Mouse (Mus musculus): ENCODE measurements around the gene Xpc. TPM values are rescaled to one million over a fixed set of nuclear protein-coding genes. Genes with fewer than 3 reads are reported as not detected.
A peak's percentile ranks its signal among the peaks of the same experiment; 100 is the strongest.
"Not testable (repeated sequence)": the region's sequence is repeated elsewhere in the genome, so short reads cannot be mapped to it uniquely, and the experiment has no call there.

Gene Xpc
- polyA plus RNA-seq, 1 experiment from 2014 or later: 23.2 TPM

- not testable (repeated sequence) for H3K4me3 ChIP-seq (ENCODE audit: low read depth, low read length); H3K4me2 ChIP-seq
Measured at GRCm38 (mm10) chr6:91471427-91471826, 44.3 kb downstream of the Xpc start.

GRCm38 (mm10) chr6:91470712-91471111 is 45.0 kb downstream of the Xpc start:
- no peak for ATAC-seq (ENCODE audit: low FRiP score)
- Histone ChIP-seq H3K9me3 (ENCODE audit: control insufficient read depth, low read length) (no peaks in the 10 kb centered on the region), H3K27me3 (ENCODE audit: control insufficient read depth, insufficient read depth, low read length) (no peaks in the 10 kb centered on the region), H3K36me3 (ENCODE audit: control insufficient read depth, insufficient read depth, low read length) (peaks cover 7% of the 10 kb centered on the region; the same call in 1 of the 2 replicates), H3K4me3 (ENCODE audit: low read depth, low read length) (no peak overlapping the region), H3K27ac (ENCODE audit: low read depth, low read length) (no peak overlapping the region), H3K4me1 (ENCODE audit: control insufficient read depth, insufficient read depth, low read length) (peaks cover 16% of the 10 kb centered on the region), H3K9ac (ENCODE audit: low read length) (no peak overlapping the region), H3K4me2 (no peak overlapping the region)
- 88% methylated on average over 2 of the region's 2 CpGs for WGBS
- no peak for DNase-seq (ENCODE audit: low spot score, missing footprints)

More at GRCm38 (mm10) chr6:91471427-91471826, 44.3 kb downstream of the Xpc start:
- not testable (repeated sequence) for H3K9me3 ChIP-seq (ENCODE audit: control insufficient read depth, low read length); H3K27ac ChIP-seq (ENCODE audit: low read depth, low read length); DNase-seq (ENCODE audit: low spot score, missing footprints); H3K27me3 ChIP-seq (ENCODE audit: control insufficient read depth, insufficient read depth, low read length); ATAC-seq (ENCODE audit: low FRiP score); H3K36me3 ChIP-seq (ENCODE audit: control insufficient read depth, insufficient read depth, low read length)
- peak overlapping the region; percentile 16; the same call in 1 of the 2 replicates for H3K9ac ChIP-seq (ENCODE audit: low read length)
- 84% methylated on average over 3 of the region's 3 CpGs for WGBS
- peaks cover 16% of the 10 kb centered on the region for H3K4me1 ChIP-seq (ENCODE audit: control insufficient read depth, insufficient read depth, low read length)

- no peak overlapping the region for H3K27ac ChIP-seq (ENCODE audit: low read depth, low read length)
- WGBS: 84% methylated on average over 1 of the region's 1 CpGs
- ATAC-seq (ENCODE audit: low FRiP score) (no peak), DNase-seq (ENCODE audit: low spot score, missing footprints) (no peak)
- no peak overlapping the region for H3K4me2 ChIP-seq
- H3K27me3 ChIP-seq (ENCODE audit: control insufficient read depth, insufficient read depth, low read length): no peaks in the 10 kb centered on the region
- no peak overlapping the region for H3K9ac ChIP-seq (ENCODE audit: low read length)
- no peaks in the 10 kb centered on the region for H3K9me3 ChIP-seq (ENCODE audit: control insufficient read depth, low read length)
- peaks cover 2% of the 10 kb centered on the region for H3K4me1 ChIP-seq (ENCODE audit: control insufficient read depth, insufficient read depth, low read length)
- no peak overlapping the region for H3K4me3 ChIP-seq (ENCODE audit: low read depth, low read length)
- peaks cover 13% of the 10 kb centered on the region; the same call in 1 of the 2 replicates for H3K36me3 ChIP-seq (ENCODE audit: control insufficient read depth, insufficient read depth, low read length)
Measured at GRCm38 (mm10) chr6:91467106-91467505, 48.6 kb downstream of the Xpc start.

GRCm38 (mm10) chr6:91465756-91466155 is 49.9 kb downstream of the Xpc start:
- Histone ChIP-seq H3K27me3 (ENCODE audit: control insufficient read depth, insufficient read depth, low read length) (no peaks in the 10 kb centered on the region), H3K27ac (ENCODE audit: low read depth, low read length) (no peak overlapping the region), H3K36me3 (ENCODE audit: control insufficient read depth, insufficient read depth, low read length) (peaks cover 13% of the 10 kb centered on the region; the same call in 1 of the 2 replicates), H3K4me3 (ENCODE audit: low read depth, low read length) (no peak overlapping the region), H3K9me3 (ENCODE audit: control insufficient read depth, low read length) (no peaks in the 10 kb centered on the region), H3K9ac (ENCODE audit: low read length) (no peak overlapping the region), H3K4me1 (ENCODE audit: control insufficient read depth, insufficient read depth, low read length) (no peaks in the 10 kb centered on the region), H3K4me2 (no peak overlapping the region)
- ATAC-seq (ENCODE audit: low FRiP score) (no peak), DNase-seq (ENCODE audit: low spot score, missing footprints) (no peak)
- WGBS: 90% methylated on average over 2 of the region's 2 CpGs

GRCm38 (mm10) chr6:91459471-91459870 is 56.2 kb downstream of the Xpc start:
- no peak for DNase-seq (ENCODE audit: low spot score, missing footprints)
- WGBS: 94% methylated on average over 1 of the region's 1 CpGs
- H3K27ac ChIP-seq (ENCODE audit: low read depth, low read length): no peak overlapping the region
- no peak overlapping the region for H3K4me3 ChIP-seq (ENCODE audit: low read depth, low read length)
- no peaks in the 10 kb centered on the region for H3K36me3 ChIP-seq (ENCODE audit: control insufficient read depth, insufficient read depth, low read length)
- no peaks in the 10 kb centered on the region for H3K27me3 ChIP-seq (ENCODE audit: control insufficient read depth, insufficient read depth, low read length)
- H3K9me3 ChIP-seq (ENCODE audit: control insufficient read depth, low read length): no peaks in the 10 kb centered on the region
- H3K9ac ChIP-seq (ENCODE audit: low read length): no peak overlapping the region
- ATAC-seq (ENCODE audit: low FRiP score): no peak
- no peaks in the 10 kb centered on the region for H3K4me1 ChIP-seq (ENCODE audit: control insufficient read depth, insufficient read depth, low read length)
- no peak overlapping the region for H3K4me2 ChIP-seq

- Histone ChIP-seq H3K27me3 (ENCODE audit: control insufficient read depth, insufficient read depth, low read length) (no peaks in the 10 kb centered on the region), H3K36me3 (ENCODE audit: control insufficient read depth, insufficient read depth, low read length) (no peaks in the 10 kb centered on the region)
- ATAC-seq (ENCODE audit: low FRiP score): no peak
Measured at GRCm38 (mm10) chr6:91454546-91454945, 61.1 kb downstream of the Xpc start.

GRCm38 (mm10) chr6:91452056-91452455 is 63.6 kb downstream of the Xpc start:
- H3K4me1 ChIP-seq (ENCODE audit: control insufficient read depth, insufficient read depth, low read length): no peaks in the 10 kb centered on the region
- H3K27ac ChIP-seq (ENCODE audit: low read depth, low read length): no peak overlapping the region
- WGBS: 48% methylated on average over 1 of the region's 1 CpGs
- no peaks in the 10 kb centered on the region for H3K36me3 ChIP-seq (ENCODE audit: control insufficient read depth, insufficient read depth, low read length)
- no peaks in the 10 kb centered on the region for H3K27me3 ChIP-seq (ENCODE audit: control insufficient read depth, insufficient read depth, low read length)
- H3K9me3 ChIP-seq (ENCODE audit: control insufficient read depth, low read length): no peaks in the 10 kb centered on the region
- H3K4me2 ChIP-seq: no peak overlapping the region
- H3K9ac ChIP-seq (ENCODE audit: low read length): no peak overlapping the region
- ATAC-seq (ENCODE audit: low FRiP score): no peak
- no peak overlapping the region for H3K4me3 ChIP-seq (ENCODE audit: low read depth, low read length)
- no peak for DNase-seq (ENCODE audit: low spot score, missing footprints)

More at GRCm38 (mm10) chr6:91454546-91454945, 61.1 kb downstream of the Xpc start:
- H3K9ac ChIP-seq (ENCODE audit: low read length): no peak overlapping the region
- H3K27ac ChIP-seq (ENCODE audit: low read depth, low read length): no peak overlapping the region
- no peak overlapping the region for H3K4me3 ChIP-seq (ENCODE audit: low read depth, low read length)
- H3K9me3 ChIP-seq (ENCODE audit: control insufficient read depth, low read length): no peaks in the 10 kb centered on the region
- H3K4me2 ChIP-seq: no peak overlapping the region
- 74% methylated on average over 5 of the region's 5 CpGs for WGBS
- no peak for DNase-seq (ENCODE audit: low spot score, missing footprints)
- no peaks in the 10 kb centered on the region for H3K4me1 ChIP-seq (ENCODE audit: control insufficient read depth, insufficient read depth, low read length)

GRCm38 (mm10) chr6:91449472-91450225 is 66.0 kb downstream of the Xpc start:
- no peak for ATAC-seq (ENCODE audit: low FRiP score)
- no peak for DNase-seq (ENCODE audit: low spot score, missing footprints)
- Histone ChIP-seq H3K9ac (ENCODE audit: low read length) (no peak overlapping the region), H3K27ac (ENCODE audit: low read depth, low read length) (no peak overlapping the region), H3K27me3 (ENCODE audit: control insufficient read depth, insufficient read depth, low read length) (no peaks in the 10 kb centered on the region), H3K4me2 (no peak overlapping the region), H3K4me1 (ENCODE audit: control insufficient read depth, insufficient read depth, low read length) (no peaks in the 10 kb centered on the region), H3K4me3 (ENCODE audit: low read depth, low read length) (no peak overlapping the region), H3K36me3 (ENCODE audit: control insufficient read depth, insufficient read depth, low read length) (no peaks in the 10 kb centered on the region), H3K9me3 (ENCODE audit: control insufficient read depth, low read length) (no peaks in the 10 kb centered on the region)
- 69% methylated on average over 3 of the region's 3 CpGs for WGBS

GRCm38 (mm10) chr6:91445316-91445715 is 70.4 kb downstream of the Xpc start:
- 82% methylated on average over 3 of the region's 3 CpGs for WGBS
- peaks cover 4% of the 10 kb centered on the region for H3K4me1 ChIP-seq (ENCODE audit: control insufficient read depth, insufficient read depth, low read length)
- H3K27me3 ChIP-seq (ENCODE audit: control insufficient read depth, insufficient read depth, low read length): no peaks in the 10 kb centered on the region
- no peak overlapping the region for H3K4me2 ChIP-seq
- no peak overlapping the region for H3K27ac ChIP-seq (ENCODE audit: low read depth, low read length)
- H3K4me3 ChIP-seq (ENCODE audit: low read depth, low read length): no peak overlapping the region
- H3K36me3 ChIP-seq (ENCODE audit: control insufficient read depth, insufficient read depth, low read length): no peaks in the 10 kb centered on the region
- no peak overlapping the region for H3K9ac ChIP-seq (ENCODE audit: low read length)
- ATAC-seq (ENCODE audit: low FRiP score) (no peak), DNase-seq (ENCODE audit: low spot score, missing footprints) (no peak)
- no peaks in the 10 kb centered on the region for H3K9me3 ChIP-seq (ENCODE audit: control insufficient read depth, low read length)
